Mouse (Mus musculus) lung, postnatal 36 days (tissue): ENCODE data around the gene Ccdc12.
A peak's percentile ranks its signal among the peaks of the same experiment; 100 is the strongest.
"Not testable (repeated sequence)": the region's sequence is repeated elsewhere in the genome, so short reads cannot be mapped to it uniquely, and the experiment has no call there.

Experiments
- DNase-seq: peaks from one replicate; pipeline ENCODE4 v3.0.0; 2022; ENCODE audit warnings: mixed read lengths

Gene Ccdc12

DNA sequence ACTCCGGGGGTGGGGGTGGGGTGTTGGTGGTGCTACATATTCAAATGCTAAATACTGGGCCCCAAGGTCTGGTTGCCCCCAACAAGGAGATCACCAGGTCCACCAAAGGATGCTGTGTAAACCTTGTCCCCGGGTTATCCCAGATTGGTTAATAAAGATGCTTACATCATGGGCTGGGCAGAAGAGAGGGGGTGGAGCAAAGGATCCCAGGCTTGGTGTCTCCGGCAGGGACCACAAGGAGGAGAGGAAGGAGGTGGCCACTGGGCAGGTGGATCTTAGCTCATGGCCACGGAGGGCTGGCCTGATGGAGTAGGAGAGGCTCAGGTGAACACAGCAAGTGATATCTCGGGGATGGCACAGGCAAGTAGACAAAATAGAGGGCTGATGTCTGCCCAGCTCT lies 22.6 kb downstream of the Ccdc12 start:
- DNase-seq = no peak

DNA sequence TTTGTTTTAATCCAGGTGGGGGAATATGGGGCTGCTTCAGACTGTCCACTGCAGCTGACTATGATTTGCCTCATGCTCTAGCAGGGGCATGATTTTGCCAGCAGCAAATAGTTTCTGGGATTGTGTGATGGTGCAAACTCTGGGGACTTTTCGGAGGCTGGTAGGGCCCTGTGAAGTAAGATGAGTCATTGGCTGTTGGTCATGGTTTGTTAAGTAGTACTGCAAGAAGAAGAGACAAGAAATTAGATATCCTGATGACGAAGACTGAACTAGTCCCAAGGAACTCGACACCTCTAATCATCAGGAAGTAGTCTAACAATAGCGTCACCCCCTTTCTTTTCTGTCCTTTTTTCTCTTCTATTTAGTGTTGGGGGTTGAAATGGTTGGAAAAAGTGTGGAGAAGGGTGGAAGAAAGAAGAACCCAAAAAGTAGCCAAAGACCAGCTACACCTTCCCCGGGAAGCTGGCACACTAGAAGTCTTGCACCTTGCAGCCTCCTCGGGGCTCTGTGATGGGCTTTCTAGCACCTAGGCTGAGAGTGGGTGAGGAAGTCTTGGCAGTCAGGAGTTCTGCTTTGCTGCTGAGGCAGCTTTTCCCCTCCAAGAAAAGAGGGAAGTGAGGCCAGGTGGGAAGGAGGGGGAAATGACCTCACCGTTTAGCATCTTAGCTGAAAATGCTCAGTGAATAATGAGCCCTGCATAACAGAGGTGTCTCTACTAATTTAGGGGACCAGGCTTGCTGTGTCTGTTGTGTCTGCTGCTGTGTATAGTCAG lies 24.6 kb downstream of the Ccdc12 start:
- no peak for DNase-seq

DNA sequence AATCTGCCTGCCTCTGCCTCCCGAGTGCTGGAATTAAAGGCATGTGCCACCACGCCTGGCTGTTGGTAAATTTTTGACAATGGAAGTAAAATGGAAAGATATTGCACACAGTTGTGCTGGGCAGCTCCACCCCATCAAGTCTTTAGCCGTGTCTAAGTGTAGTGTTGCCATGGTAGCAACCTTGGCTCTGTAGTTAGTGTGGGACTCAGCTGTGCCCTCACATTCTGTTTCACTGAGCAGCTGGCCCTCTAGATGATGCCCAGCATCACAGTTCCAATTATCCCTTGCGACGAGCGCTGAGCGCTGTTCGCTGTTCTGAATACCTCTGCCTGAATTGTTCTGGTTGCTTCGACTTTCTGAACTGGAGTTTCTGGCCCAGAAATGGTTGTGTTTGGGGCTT lies 25.5 kb downstream of the Ccdc12 start:
- DNase-seq = peak; percentile 43

DNA sequence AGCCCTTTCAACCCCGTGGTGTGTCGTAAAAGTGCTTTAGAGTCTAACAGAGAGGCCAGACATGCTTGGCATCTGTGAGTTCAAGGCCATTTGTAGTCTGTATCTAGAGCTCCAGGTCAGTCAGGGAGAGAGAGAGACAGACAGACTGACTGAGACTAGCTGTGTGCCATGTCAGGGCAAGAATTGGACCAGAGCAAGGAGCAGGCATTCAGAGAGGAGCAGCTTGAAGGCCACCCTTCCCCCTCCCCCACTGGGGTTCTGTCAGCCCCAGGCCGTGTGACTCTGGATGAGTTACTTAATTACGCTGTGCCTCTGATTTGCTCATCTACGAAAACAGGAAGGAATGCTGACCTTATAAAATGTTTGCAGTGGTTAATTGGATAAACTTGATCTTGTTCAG lies 26.0 kb downstream of the Ccdc12 start:
- peak; percentile 56 for DNase-seq

DNA sequence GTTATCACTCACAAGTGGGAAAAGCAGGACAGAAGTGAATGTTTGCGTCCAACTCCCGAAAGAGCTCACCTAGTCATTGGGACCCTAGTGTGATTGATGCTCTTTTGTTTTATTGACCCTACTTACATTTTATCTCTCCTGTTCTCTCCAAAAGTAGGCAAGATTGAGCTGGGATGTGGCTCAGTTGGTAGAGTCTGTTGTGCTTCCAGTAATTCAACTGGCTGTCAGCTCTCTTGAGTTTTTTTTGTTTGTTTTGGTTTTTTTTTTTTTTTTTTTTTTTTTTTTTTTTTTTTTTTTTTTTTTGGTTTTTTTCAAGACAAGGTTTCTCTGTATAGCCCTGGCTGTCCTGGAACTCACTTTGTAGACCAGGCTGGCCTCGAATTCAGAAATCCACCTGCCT lies 26.4 kb downstream of the Ccdc12 start:
- DNase-seq = not testable (repeated sequence)

DNA sequence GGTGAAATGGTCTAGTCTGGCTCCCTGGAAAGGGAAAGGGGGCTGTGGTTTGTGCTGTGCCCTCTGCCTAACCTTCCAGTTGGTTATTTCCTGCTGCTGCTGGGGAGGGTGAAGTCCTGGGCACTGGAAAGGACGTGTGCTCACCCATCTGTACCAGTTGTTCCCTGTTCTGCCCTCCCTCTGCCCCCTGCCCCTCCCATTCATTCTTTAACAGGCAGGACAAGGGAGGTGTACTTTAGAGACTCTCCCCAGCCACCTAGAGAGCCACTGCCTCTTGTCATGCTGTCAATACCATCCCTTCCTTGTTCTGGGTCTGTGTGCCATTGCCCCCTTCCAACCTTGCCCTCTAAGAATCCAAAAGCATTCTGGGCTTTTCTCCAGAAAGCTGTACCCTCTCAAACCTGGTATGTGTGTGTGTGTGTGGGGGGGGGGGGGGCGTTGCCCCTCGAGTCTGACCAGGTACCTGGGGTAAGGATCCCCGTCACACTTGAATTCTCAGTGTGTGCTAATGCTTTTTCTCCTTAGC lies 27.3 kb downstream of the Ccdc12 start:
- DNase-seq = peak; percentile 75

DNA sequence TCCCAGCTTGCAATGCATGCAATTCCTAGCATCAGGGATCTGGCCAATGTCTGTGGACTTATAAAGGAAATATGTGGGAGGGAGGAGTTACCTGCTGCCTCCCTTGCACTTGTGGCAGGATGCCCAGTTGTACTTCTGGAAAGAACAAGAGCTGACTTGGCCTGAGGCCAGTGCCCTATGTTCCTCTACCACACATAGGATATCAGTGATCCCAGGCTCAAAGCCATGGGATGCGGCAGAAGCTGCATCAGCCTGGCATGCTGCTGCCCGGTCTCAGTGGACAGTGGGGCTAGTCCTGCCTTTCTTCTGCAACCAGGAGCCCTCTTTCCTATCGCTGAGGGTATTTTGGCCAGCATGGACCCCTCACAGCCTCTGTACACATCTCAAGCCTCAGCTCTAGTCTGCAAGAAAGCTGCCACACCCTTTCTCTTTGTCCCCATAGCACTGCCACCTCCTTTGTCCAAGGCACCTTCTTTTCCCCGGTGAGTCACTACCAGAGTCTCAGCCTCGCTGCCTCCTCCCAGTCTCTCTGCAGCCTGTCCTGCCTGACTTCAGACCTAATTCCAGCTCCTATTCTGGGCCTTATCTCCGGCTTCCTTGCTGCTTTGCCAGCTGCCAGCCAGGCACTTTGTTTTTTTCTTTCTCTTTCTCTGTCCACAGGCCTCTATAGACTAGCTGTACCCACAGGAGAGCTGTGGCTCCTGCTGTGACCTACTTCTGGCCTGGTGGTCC lies 28.0 kb downstream of the Ccdc12 start:
- peak; percentile 94 for DNase-seq

DNA sequence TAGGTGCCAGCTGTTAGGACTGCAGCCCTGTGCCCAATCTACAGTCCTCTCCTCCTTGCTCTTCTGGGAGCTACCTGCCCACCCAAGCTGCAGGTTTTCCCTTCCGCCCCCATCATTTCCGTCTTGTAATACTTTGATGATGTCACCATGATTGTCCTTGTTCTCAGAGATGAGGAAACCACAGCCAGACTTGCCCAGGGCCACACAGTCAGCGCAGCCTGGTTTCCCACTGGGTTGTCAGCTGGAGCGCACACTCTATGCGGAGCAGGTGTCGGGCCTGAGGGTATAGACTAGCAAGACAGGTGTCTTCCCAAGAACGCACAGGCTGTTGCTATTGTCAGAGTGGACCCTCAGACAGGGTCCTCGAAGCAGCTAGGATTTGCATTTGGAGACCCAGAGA lies 28.9 kb downstream of the Ccdc12 start:
- no peak for DNase-seq

DNA sequence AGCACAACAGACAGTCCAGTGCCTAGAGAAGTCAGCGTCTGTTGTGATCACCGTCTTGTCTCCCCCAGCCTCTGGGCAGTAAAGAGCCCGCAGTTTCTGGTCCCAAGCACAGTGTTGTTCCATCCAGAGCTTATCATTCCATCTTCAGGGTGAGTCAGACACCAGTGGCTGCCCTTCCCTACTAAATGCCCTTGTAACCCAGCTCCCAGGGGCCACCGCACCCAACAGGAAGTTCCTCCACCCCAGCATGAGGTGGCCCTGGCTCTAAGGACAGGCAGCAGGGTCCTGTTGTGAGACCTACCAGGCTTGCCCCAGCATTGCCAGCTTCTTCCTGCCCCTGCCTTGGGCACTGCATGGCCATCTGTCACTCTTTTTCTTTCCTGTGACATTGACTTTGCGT lies 29.3 kb downstream of the Ccdc12 start:
- DNase-seq = peak; percentile 65

DNA sequence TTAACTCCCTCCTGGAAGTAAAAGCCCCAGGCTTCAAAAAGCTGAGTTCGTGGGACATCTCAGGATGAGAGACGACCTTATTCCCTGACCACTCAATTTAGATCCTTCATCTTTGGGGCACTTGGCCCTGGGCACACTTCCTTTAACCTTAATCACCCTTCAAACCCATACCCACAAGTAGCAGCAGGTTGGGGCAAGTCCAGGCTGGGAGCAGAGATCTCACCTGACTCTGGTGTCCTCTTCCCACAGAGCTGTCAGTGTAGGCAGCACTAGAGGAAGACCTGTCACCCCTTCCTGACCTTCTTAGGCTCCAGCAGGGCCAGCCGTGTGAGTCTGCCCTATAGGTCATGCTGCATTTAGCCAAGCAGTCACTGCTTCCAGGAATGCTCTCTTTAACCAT lies 30.2 kb downstream of the Ccdc12 start:
- DNase-seq = no peak

DNA sequence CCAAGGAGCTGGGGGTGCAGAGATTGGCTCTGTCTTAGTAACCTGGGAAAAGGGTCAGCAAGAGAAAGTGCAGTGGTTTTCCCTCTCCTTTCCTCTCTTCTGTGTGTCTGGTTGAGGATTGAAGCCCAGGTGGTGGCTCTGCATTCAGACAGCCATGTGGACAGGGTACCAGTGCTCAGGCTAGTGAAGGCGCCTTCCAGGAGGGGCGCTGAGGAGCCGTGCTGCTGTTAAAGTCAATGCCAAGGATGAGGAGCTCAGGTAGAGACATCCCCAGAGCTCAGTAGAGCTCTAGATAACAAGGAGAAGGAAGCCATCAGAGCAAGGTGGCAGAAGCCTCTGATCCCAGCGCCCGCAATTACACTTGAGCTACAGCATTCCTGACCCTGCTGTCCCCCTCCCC lies 30.8 kb downstream of the Ccdc12 start:
- no peak for DNase-seq

DNA sequence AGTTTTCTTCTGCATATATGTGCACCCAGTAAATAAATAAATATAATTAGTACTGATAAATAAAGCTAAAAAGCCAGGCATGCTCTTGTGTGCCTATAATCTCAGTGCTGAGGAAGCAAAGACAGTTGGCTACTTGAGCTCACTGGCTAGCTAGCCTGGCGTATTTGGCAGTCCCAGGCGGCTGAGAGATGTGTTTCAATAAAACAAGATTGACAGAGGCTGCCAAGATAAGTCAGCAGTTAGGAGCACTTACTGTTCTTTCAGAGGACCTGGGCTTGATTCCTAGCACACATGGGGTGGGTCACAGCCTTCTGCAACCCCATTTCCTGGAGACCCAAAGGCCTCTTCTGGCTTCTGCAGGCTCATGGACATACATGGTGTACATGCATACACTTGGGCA lies 31.5 kb downstream of the Ccdc12 start:
- peak; percentile 33 for DNase-seq

DNA sequence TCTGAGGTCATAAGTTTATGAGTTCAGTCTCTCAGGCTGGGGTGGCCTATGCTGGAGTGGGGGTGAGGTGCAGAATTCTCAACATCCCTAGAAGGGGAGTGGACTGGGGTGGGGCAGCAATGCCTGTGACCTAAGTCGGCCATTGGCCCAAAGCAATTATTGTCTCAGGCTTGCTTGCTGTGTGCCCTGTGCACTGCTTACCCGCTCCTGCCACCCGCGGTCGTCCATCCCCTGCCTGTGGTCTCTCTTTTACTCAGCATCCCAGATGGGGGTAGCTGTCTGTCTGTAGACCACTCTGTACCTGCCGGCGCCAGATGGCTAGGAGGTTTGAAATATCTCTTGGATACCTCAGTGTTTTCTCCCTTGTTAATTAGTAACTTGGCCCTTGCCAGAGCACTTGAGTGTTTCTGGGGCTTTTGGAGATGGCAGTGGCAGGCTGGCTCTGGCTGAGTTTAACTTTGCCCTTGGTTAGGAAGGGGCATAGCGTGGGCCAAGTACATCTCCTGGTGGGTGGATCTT lies 33.0 kb downstream of the Ccdc12 start:
- peak; percentile 76 for DNase-seq

DNA sequence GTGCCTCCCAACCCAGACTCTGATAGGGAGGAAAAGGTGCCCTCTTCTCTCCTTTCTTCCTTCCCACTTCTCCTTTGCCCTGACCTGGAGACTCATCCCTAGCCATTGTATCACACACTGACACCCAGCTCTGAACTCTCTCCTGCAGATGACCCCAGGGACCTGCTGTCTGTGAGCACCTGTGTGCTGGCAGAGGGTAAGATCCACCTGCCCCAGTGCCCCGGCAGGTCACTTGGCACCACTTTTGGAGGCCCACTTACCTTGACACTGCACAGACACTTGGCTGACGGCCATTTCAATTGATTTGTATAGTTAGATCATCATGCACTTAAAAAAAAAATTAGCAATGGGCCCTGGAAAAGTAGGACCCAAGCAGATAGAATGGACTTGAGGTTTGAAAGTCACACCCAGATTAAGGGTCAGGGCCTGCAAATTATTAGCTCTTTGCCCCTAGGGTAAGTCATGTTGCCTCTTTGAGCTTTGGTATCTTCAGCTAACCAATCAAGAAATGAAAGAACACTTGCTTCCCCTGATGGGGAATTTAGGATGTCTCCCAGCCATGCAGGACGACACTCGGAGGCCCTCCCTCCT lies 39.0 kb downstream of the Ccdc12 start:
- DNase-seq = no peak

DNA sequence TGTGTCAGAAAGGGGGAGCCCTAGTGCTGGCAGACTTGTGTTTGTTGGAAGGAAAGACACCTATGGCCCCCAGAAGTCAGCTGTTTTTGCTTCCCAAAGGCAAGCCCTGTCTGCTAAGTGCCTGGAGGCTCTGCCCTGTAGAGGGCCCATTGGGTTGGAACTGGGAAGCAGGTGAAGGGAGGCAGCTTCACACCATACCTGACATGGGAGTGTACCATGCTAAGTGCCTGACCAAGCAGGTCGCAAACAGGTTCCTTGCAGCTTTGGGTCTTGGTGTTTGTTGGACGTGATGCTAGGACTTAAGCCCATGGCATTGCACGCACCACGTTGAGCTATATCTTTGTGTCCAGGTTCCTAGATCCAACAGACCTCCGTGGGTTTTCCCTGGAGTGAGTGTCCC lies 40.1 kb downstream of the Ccdc12 start:
- DNase-seq = no peak

DNA sequence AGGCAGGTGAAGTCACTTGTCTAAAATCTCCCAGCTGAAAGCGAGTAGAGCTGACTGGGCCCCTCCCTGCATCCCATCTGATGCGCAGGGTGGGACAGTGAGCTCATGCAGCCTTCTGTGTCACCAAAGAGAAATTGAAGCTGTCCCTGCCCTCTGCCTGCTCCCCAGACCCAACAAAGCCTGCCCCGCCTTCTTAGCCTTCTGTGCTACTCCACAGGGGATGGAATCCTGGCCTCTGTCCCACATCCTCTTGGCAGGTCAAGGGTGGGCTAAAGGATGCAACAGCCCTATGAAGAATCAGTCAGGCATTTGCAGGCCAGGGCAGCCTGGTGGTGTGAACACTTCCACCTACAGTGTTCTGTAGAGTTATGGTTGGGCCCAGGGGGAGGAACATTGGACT lies 41.2 kb downstream of the Ccdc12 start:
- DNase-seq = no peak

DNA sequence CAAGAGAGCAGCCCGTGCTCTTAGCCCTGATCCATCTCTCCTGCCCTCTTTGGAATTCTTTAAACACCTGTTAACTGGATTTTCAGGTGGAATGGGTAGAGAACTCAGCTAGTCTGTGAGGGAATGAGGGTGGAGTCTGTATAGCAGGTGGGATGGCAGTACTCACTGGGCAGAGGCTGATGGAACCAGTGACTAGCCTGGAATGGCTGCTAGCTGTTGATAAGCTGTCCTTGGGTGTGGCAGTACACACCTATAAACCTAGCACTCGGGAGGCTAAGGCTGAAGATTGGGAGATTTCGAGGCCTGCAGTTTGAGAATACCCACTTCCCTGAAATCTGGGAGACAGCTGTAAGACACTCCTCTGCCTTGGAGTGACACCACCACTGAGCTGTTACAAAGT lies 43.3 kb downstream of the Ccdc12 start:
- DNase-seq = no peak

DNA sequence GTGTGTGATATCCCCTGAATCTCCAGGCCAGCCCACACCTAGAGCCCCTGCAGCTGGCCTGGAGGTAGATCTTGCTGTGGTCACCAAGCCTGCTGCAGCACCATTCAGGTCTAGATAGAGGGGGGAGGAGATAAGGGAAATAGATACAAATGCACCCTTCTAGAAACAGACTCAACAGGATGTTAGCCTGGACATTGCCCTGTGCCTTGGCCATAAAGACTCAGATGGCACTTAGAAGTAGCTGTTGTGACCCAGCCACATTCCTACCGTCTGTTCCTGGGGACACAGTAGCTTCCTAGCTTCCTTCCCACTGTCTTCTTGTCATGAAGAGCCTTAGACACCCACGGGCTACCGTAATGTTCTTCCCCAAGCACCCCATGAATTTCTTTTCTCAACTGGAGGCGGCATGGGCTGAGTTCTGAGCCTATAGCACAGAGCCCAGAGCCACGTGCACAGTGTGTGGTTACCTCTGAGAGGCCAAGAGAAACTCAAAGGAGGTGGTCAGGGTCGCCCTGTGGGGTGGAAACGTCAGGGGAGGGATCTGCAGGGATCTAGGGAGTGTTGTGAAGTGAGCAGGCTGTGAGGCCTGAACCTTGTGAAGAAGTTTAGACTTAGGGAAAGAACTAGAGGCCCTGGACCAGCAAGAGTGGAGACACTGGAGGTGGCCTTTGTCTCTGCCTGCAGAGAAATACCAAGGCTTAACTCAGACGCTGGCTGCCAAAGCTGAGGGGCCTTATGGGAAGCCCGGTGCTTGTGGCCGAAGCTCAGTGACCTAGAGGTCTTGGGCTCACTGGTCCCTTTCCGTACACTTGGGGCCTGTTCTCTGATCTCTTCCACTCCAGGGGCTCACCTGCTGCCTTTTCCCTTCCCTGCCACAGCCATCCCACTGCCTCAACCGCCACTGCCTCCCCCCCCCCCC lies 45.1 kb downstream of the Ccdc12 start:
- DNase-seq = no peak

DNA sequence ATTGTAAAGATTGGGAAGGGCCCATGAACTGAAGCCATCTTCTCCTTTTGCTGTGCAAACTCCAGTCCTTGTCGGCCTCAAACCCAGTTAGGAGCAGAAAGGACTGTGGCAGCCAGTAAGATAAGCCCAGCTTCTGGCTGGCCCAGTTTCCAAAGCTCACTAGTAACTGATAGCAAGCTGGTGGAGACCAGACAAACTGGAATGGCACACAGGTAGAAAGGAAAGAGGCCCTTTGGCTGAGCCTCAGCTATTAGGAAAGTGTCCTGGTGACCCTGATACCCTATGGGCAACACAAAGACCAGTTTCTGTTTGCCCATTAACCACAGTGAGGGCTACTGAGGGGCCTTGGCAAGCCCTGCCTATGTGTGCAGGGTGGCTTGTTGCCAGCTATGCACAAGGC lies 46.5 kb downstream of the Ccdc12 start:
- peak; percentile 19 for DNase-seq

DNA sequence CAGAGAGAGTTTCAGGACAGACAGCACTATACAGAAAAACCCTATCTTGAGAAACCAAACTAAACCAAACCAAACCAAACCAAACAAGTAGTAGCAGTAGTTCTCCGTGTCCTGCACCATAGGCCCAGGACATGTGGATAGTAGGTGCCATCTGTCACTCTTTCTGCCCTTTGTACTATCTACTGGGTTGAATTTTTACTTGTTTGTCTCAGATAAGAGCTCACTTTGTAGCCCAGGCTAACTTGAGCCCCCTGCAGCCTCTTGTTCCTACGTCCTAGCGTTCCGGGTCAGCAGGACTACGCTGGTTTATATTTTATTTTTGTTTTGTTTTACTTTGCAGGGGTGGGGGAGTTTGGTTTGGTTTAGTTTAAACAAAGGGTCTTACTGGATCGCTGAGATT lies 47.6 kb downstream of the Ccdc12 start:
- DNase-seq = no peak

DNA sequence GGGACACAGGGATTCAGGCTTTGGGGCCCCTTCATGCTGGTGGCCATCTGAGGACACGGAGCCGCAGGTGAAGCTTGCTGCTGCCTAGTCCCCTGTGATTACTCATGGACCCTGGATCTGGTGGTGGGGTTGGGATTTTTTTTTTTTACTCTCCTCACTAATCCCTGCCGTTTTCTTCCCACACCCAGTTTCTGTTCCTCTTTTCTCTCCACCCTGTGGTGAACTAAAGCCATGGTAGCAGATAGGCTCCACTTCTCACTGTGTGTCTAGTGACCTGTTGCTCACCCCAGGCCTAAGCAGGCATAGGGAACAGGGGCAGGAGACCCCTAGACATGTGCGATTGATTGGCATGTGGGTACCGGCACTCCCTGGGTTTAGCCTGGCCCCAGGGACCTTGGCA lies 50.5 kb downstream of the Ccdc12 start:
- DNase-seq = peak; percentile 43

DNA sequence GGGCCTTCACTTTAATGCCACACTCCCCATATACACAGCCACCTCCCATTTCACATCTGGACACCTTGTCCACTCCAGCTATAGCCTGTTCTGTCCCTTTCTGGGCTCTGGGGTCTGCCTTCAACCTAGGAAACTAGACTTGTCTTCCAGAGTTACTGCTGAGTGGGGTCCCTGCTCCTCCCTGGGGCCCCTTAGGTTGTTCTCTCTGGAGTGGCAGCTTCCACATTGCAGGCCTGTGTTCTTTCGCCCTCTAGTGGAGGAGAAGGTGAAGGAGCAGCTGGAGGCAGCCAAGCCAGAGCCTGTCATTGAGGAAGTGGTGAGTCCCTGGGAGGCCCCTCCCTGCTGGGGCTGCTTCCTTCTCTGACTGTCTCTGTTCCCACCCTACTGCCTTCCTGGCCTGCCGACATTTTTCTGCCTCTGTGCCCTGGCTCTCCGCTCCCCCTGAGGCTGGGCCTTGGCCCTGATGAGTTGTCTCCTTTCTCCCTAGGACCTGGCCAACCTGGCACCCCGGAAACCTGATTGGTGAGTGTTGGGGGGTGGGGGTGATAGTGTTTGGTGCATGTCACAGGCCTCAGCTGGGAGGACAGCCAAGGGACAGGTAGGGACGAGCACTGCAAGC lies 53.4 kb downstream of the Ccdc12 start:
- peak; percentile 94 for DNase-seq
